Mouse (Mus musculus) intestine, embryonic 14.5 days (tissue): ENCODE measurements around the gene Jazf1. TPM values are rescaled to one million over a fixed set of nuclear protein-coding genes. Genes with fewer than 3 reads are reported as not detected.

Source experiments
- ATAC-seq: fragments of 200-750 bp; cut with Nextera tagmentation; replicated peaks from 2 replicates; pipeline ENCODE4 v1.8.0; 2017; ENCODE audit warnings: low read depth, moderate number of reproducible peaks, moderate TSS enrichment, moderate library complexity; ENCODE audit not compliant: low FRiP score, low TSS enrichment
- DNase-seq: peaks from one replicate; pipeline ENCODE4 v3.0.0-alpha.2; 2018; ENCODE audit warnings: low spot score
- H3K27ac ChIP-seq: fragments of 300-500 bp; sonication (generic); 2 replicates; pipeline ENCODE4 v1.5.1; 2014; ENCODE audit warnings: low read depth, mild to moderate bottlenecking, control low read depth
- H3K27me3 ChIP-seq: fragments of 300-500 bp; sonication (generic); replicated peaks from 2 replicates; pipeline ENCODE4 v1.6.1; 2014; ENCODE audit warnings: low read length, control low read depth; ENCODE audit not compliant: control insufficient read depth, insufficient read depth
- H3K36me3 ChIP-seq: fragments of 300-500 bp; sonication (generic); 2 replicates; pipeline ENCODE4 v1.6.1; 2014; ENCODE audit warnings: low read length, control low read depth; ENCODE audit not compliant: control insufficient read depth, insufficient read depth
- H3K4me1 ChIP-seq: fragments of 300-500 bp; sonication (generic); replicated peaks from 2 replicates; pipeline ENCODE4 v1.6.1; 2014; ENCODE audit warnings: low read length, control low read depth, mixed read lengths; ENCODE audit not compliant: control insufficient read depth, insufficient read depth
- H3K4me2 ChIP-seq: fragments of 300-500 bp; sonication (generic); 2 replicates; pipeline ENCODE4 v1.6.1; 2014; ENCODE audit warnings: low read length
- H3K4me3 ChIP-seq: fragments of 300-500 bp; sonication (generic); 2 replicates; pipeline ENCODE4 v1.5.1; 2014; ENCODE audit warnings: low read depth, low read length, control low read depth, mixed read lengths
- H3K9ac ChIP-seq: fragments of 300-500 bp; sonication (generic); 2 replicates; pipeline ENCODE4 v1.6.1; 2014; ENCODE audit warnings: mild to moderate bottlenecking, low read length
- H3K9me3 ChIP-seq: fragments of 300-500 bp; sonication (generic); 2 replicates; pipeline ENCODE4 v1.6.1; 2016; ENCODE audit warnings: low read length, control low read depth; ENCODE audit not compliant: control insufficient read depth
- whole genome bisulfite sequencing: fragments of 180-500 bp; shearing (Covaris S2); extraction: QIAGEN DNeasy Blood & Tissue Kit; methylation state at CpG from one replicate; pipeline ENCODE4 v1.1.7; 2014; 5-methylcytosine and 5-hydroxymethylcytosine counted together
- polyA plus RNA-seq: library from polyadenylated mRNA; unstranded; fragments of >200 nt; fragmentation: Nextera tagmentation; extraction: Ambion mirVana; gene quantifications from 2 replicates; pipeline ENCODE4 v1.2.1, GENCODE M21; 2014

Jazf1 gene
- polyA plus RNA-seq, 1 experiment from 2014 or later = 6.9 TPM

GRCm38 (mm10) chr6:53067446-53067988, 914 bp downstream of the Jazf1 start:
- Histone ChIP-seq H3K4me3 (peak overlapping the region; percentile 74), H3K4me2 (peak overlapping the region; percentile 79), H3K4me1 (0 out of 2 replicates have a peak, but pooled peaks cover 3% of the 10 kb centered on the region), H3K36me3 (no peaks in the 10 kb centered on the region), H3K9me3 (no peaks in the 10 kb centered on the region), H3K27ac (no peak overlapping the region), H3K9ac (peak overlapping the region; percentile 59), H3K27me3 (peaks cover 26% of the 10 kb centered on the region; the same call in 1 of the 2 replicates)
- peak; percentile 54; the same call in 1 of the 2 replicates for ATAC-seq
- 5% methylated on average over 37 of the region's 41 CpGs for WGBS
- DNase-seq = peak; percentile 65

- 59% methylated on average over 3 of the region's 3 CpGs for WGBS
These were observed 1.5 kb downstream of the Jazf1 start for GRCm38 (mm10) chr6:53066978-53067377.

GRCm38 (mm10) chr6:53064070-53064469, 4.4 kb downstream of the Jazf1 start:
- Histone ChIP-seq H3K27me3 (peaks cover 12% of the 10 kb centered on the region; the same call in 1 of the 2 replicates), H3K4me3 (no peak overlapping the region), H3K9ac (no peak overlapping the region), H3K27ac (no peak overlapping the region), H3K4me2 (no peak overlapping the region), H3K36me3 (no peaks in the 10 kb centered on the region), H3K4me1 (0 out of 2 replicates have a peak, but pooled peaks cover 3% of the 10 kb centered on the region), H3K9me3 (no peaks in the 10 kb centered on the region)
- ATAC-seq = no peak
- WGBS = 89% methylated on average over 4 of the region's 4 CpGs
- no peak for DNase-seq

More at GRCm38 (mm10) chr6:53066978-53067377, 1.5 kb downstream of the Jazf1 start:
- ATAC-seq (no peak), DNase-seq (no peak)
- Histone ChIP-seq H3K9ac (no peak overlapping the region), H3K36me3 (no peaks in the 10 kb centered on the region), H3K4me3 (no peak overlapping the region), H3K27ac (no peak overlapping the region), H3K9me3 (no peaks in the 10 kb centered on the region), H3K4me1 (0 out of 2 replicates have a peak, but pooled peaks cover 3% of the 10 kb centered on the region), H3K4me2 (peak overlapping the region; percentile 79), H3K27me3 (peaks cover 26% of the 10 kb centered on the region; the same call in 1 of the 2 replicates)

GRCm38 (mm10) chr6:53054909-53055308, 13.5 kb downstream of the Jazf1 start:
- no peak for ATAC-seq
- no peaks in the 10 kb centered on the region for H3K27me3 ChIP-seq
- H3K27ac ChIP-seq = no peak overlapping the region
- H3K4me3 ChIP-seq = no peak overlapping the region
- H3K4me1 ChIP-seq = no peaks in the 10 kb centered on the region
- H3K9ac ChIP-seq = no peak overlapping the region
- H3K36me3 ChIP-seq = no peaks in the 10 kb centered on the region
- no peak for DNase-seq
- no peak overlapping the region for H3K4me2 ChIP-seq
- WGBS = 67% methylated on average over 2 of the region's 2 CpGs
- no peaks in the 10 kb centered on the region for H3K9me3 ChIP-seq

GRCm38 (mm10) chr6:53045501-53045900, 22.9 kb downstream of the Jazf1 start:
- no peaks in the 10 kb centered on the region for H3K36me3 ChIP-seq
- DNase-seq (no peak), ATAC-seq (no peak)
- H3K4me1 ChIP-seq = no peaks in the 10 kb centered on the region
- 85% methylated on average over 2 of the region's 2 CpGs for WGBS
- no peak overlapping the region for H3K4me2 ChIP-seq
- no peak overlapping the region for H3K27ac ChIP-seq
- no peaks in the 10 kb centered on the region for H3K27me3 ChIP-seq
- no peak overlapping the region for H3K9ac ChIP-seq
- no peaks in the 10 kb centered on the region for H3K9me3 ChIP-seq
- H3K4me3 ChIP-seq = no peak overlapping the region

GRCm38 (mm10) chr6:53038176-53038575, 30.3 kb downstream of the Jazf1 start:
- no peak overlapping the region for H3K4me2 ChIP-seq
- H3K9ac ChIP-seq = no peak overlapping the region
- DNase-seq (no peak), ATAC-seq (no peak)
- H3K36me3 ChIP-seq = no peaks in the 10 kb centered on the region
- no peaks in the 10 kb centered on the region for H3K4me1 ChIP-seq
- 58% methylated on average over 3 of the region's 3 CpGs for WGBS
- H3K9me3 ChIP-seq = no peaks in the 10 kb centered on the region
- H3K27me3 ChIP-seq = no peaks in the 10 kb centered on the region
- no peak overlapping the region for H3K27ac ChIP-seq
- H3K4me3 ChIP-seq = no peak overlapping the region

GRCm38 (mm10) chr6:53034362-53035011, 33.9 kb downstream of the Jazf1 start:
- Histone ChIP-seq H3K4me3 (no peak overlapping the region), H3K27me3 (no peaks in the 10 kb centered on the region), H3K4me2 (no peak overlapping the region), H3K27ac (no peak overlapping the region), H3K9ac (no peak overlapping the region), H3K9me3 (no peaks in the 10 kb centered on the region), H3K36me3 (no peaks in the 10 kb centered on the region), H3K4me1 (no peaks in the 10 kb centered on the region)
- 75% methylated on average over 6 of the region's 6 CpGs for whole genome bisulfite sequencing
- ATAC-seq = no peak
- DNase-seq = no peak

- DNase-seq (no peak), ATAC-seq (no peak)
- no peaks in the 10 kb centered on the region for H3K36me3 ChIP-seq
- H3K9me3 ChIP-seq = no peaks in the 10 kb centered on the region
- no peaks in the 10 kb centered on the region for H3K4me1 ChIP-seq
- H3K27me3 ChIP-seq = no peaks in the 10 kb centered on the region
- 69% methylated on average over 4 of the region's 4 CpGs for WGBS
- H3K4me2 ChIP-seq = no peak overlapping the region
- H3K9ac ChIP-seq = no peak overlapping the region
- no peak overlapping the region for H3K27ac ChIP-seq
- H3K4me3 ChIP-seq = no peak overlapping the region
These were observed 35.5 kb downstream of the Jazf1 start for GRCm38 (mm10) chr6:53032730-53033484.
